8 mouse cellular contexts compared by ENCODE assay signal in genomic region chr7:143502418-143503200, GRCm38 (mm10). TPM values are rescaled to one million over a fixed set of nuclear protein-coding genes. Genes with fewer than 3 reads are reported as not detected.
A peak's percentile ranks its signal among the peaks of the same experiment; 100 is the strongest.
DNase-seq lines count a peak whose midpoint lies in the region; ATAC-seq and TF ChIP-seq lines count a peak whose summit lies in the region.

Gene Phlda2 (minus strand): TSS chr7:143503150.

- H3K4me3 ChIP-seq in thymus, adult 2 months (ENCODE audit: control insufficient read depth, insufficient read depth, low read length), result peak within 1 kb of the TSS; percentile 3; the same call in 1 of the 2 replicates
- peak within 1 kb of the TSS; percentile 29 for H3K4me3 ChIP-seq in forebrain, embryonic 11.5 days (ENCODE audit: low read depth, low read length)
- H3K4me3 ChIP-seq in lung, adult 2 months (replicated peaks; ENCODE audit: extremely low read depth, low read depth, low read length), result peak within 1 kb of the TSS; percentile 66
- H3K4me3 ChIP-seq in stomach, embryonic 14.5 days (ENCODE audit: low read depth, low read length), result peak within 1 kb of the TSS; percentile 41

- no peaks in the 10 kb centered on the region for H3K36me3 ChIP-seq in thymus, adult 2 months (ENCODE audit: control insufficient read depth, insufficient read depth, low read length)
- H3K36me3 ChIP-seq in forebrain, embryonic 11.5 days (ENCODE audit: control insufficient read depth, insufficient read depth, low read length), result no peaks in the 10 kb centered on the region
- no peaks in the 10 kb centered on the region for H3K36me3 ChIP-seq in stomach, embryonic 14.5 days (ENCODE audit: control insufficient read depth, insufficient read depth, low read length)

- no peaks in the 10 kb centered on the region for H3K9me3 ChIP-seq in forebrain, embryonic 11.5 days (ENCODE audit: control insufficient read depth, low read length)
- no peaks in the 10 kb centered on the region for H3K9me3 ChIP-seq in stomach, embryonic 14.5 days (ENCODE audit: control insufficient read depth, low read depth, low read length)

- no peak within 1 kb of the TSS for H3K27ac ChIP-seq in thymus, adult 2 months (ENCODE audit: control insufficient read depth, insufficient read depth, low read length)
- no peak within 1 kb of the TSS for H3K27ac ChIP-seq in forebrain, embryonic 11.5 days (ENCODE audit: low read depth, low read length)
- no peak within 1 kb of the TSS for H3K27ac ChIP-seq in stomach, embryonic 14.5 days (ENCODE audit: low read length)

- peak within 1 kb of the TSS; percentile 27; the same call in 1 of the 2 replicates for H3K9ac ChIP-seq in forebrain, embryonic 11.5 days (ENCODE audit: low read length)
- peak within 1 kb of the TSS; percentile 21; the same call in 1 of the 2 replicates for H3K9ac ChIP-seq in stomach, embryonic 14.5 days (replicated peaks; ENCODE audit: low read depth, low read length)

- WGBS in thymus, adult 2 months, result 3% methylated on average over 51 of the region's 51 CpGs
- 6% methylated on average over 51 of the region's 51 CpGs for WGBS in forebrain, embryonic 11.5 days
- WGBS in lung, adult 2 months, result 3% methylated on average over 51 of the region's 51 CpGs
- WGBS in stomach, embryonic 14.5 days, result 4% methylated on average over 51 of the region's 51 CpGs

- H3K4me1 ChIP-seq in thymus, adult 2 months (replicated peaks; ENCODE audit: control insufficient read depth, insufficient read depth, low read length), result peaks cover 6% of the 10 kb centered on the region; the same call in 1 of the 2 replicates
- H3K4me1 ChIP-seq in forebrain, embryonic 11.5 days (replicated peaks; ENCODE audit: control insufficient read depth, insufficient read depth, low read length), result 0 out of 2 replicates have a peak, but pooled peaks cover 1% of the 10 kb centered on the region
- H3K4me1 ChIP-seq in lung, adult 2 months (ENCODE audit: control insufficient read depth, insufficient read depth, low read length), result peaks cover 9% of the 10 kb centered on the region
- H3K4me1 ChIP-seq in stomach, embryonic 14.5 days (ENCODE audit: control insufficient read depth, insufficient read depth, low read length), result peaks cover 4% of the 10 kb centered on the region; the same call in 1 of the 2 replicates

- DNase-seq in thymus, adult 2 months, result no peak
- no peak for DNase-seq in thymus, postnatal 36 days
- peak; percentile 71 for DNase-seq in forebrain, embryonic 11.5 days (ENCODE audit: low spot score)
- peak; percentile 62 for DNase-seq in kidney, adult 11 months
- DNase-seq in lung, adult 2 months, result peak; percentile 56
- DNase-seq in B cell, adult 2 months, result no peak
- no peak for DNase-seq in cerebellum, adult 8-10 months

- ATAC-seq in forebrain, embryonic 11.5 days (replicated peaks; ENCODE audit: low FRiP score), result no peak; the same call in 1 of the 2 replicates
- ATAC-seq in stomach, embryonic 14.5 days (ENCODE audit: insufficient number of reproducible peaks, insufficient read depth, low FRiP score, low read depth), result peak; percentile 38

- no peak for TF ChIP-seq POLR2A in thymus, adult 2 months (IDR thresholded peaks at IDR 0.05; ENCODE audit: control insufficient read depth, extremely low read depth, insufficient read depth, low read length, poor library complexity)
- no peak for TF ChIP-seq POLR2A in lung, adult 2 months (IDR thresholded peaks at IDR 0.05; ENCODE audit: borderline replicate concordance, extremely low read depth, low read depth, low read length)

- TF ChIP-seq CTCF in thymus, adult 2 months (IDR thresholded peaks at IDR 0.05; ENCODE audit: borderline replicate concordance, control insufficient read depth, extremely low read depth, insufficient read depth, low read length, poor library complexity), result no peak
- TF ChIP-seq CTCF in lung, adult 2 months (IDR thresholded peaks at IDR 0.05; ENCODE audit: insufficient read depth, low read length), result no peak

- peak within 1 kb of the TSS; percentile 50 for H3K4me2 ChIP-seq in forebrain, embryonic 11.5 days (ENCODE audit: low read depth, low read length, severe bottlenecking)
- H3K4me2 ChIP-seq in stomach, embryonic 14.5 days (replicated peaks; ENCODE audit: low read depth, low read length), result peak within 1 kb of the TSS; percentile 94

- H3K27me3 ChIP-seq in thymus, adult 2 months (ENCODE audit: control insufficient read depth, insufficient read depth, low read length), result peaks cover 13% of the 10 kb centered on the region; the same call in 1 of the 2 replicates
- H3K27me3 ChIP-seq in forebrain, embryonic 11.5 days (ENCODE audit: control insufficient read depth, insufficient read depth, low read length), result peaks cover 39% of the 10 kb centered on the region
- peaks cover 19% of the 10 kb centered on the region for H3K27me3 ChIP-seq in stomach, embryonic 14.5 days (ENCODE audit: control insufficient read depth, insufficient read depth, low read length)

RNA-seq across cellular contexts. Expression of gene Phlda2, which starts in this region (rescaled TPM):
- 0.39 TPM in 1 of 2 replicates, not detected in the other for polyA plus RNA-seq in thymus, adult 2 months (2012; rRNA removed)
- polyA plus RNA-seq in forebrain, embryonic 11.5 days (2014; fragmentation: Nextera tagmentation; extraction: Ambion mirVana), result 1.2 and 2.3 TPM in 2 replicates
- 5.1 and 6.1 TPM in 2 replicates for polyA plus RNA-seq in lung, adult 2 months (2012; rRNA removed)
- polyA plus RNA-seq in stomach, embryonic 14.5 days (2014; fragmentation: Nextera tagmentation; extraction: Ambion mirVana), result 4.6 and 5.9 TPM in 2 replicates

Comparison
In these comparisons a context has a peak if more than half of its experiments do, and no peak if none do; other contexts are left out.
1. DNase-seq: peak in forebrain, embryonic 11.5 days (single experiment), kidney, adult 11 months (single experiment) and lung, adult 2 months (single experiment); none in thymus, adult 2 months (single experiment), thymus, postnatal 36 days (0 of 2), B cell, adult 2 months (0 of 2) and cerebellum, adult 8-10 months (single experiment).
2. H3K4me3 ChIP-seq: peak in every context shown above with its lines; median percentile 66 in lung, adult 2 months; 41 in stomach, embryonic 14.5 days; 29 in forebrain, embryonic 11.5 days; 3 in thymus, adult 2 months.